Mouse (Mus musculus): ENCODE results near the gene Glb1l2. TPM values are rescaled to one million over a fixed set of nuclear protein-coding genes. Genes with fewer than 3 reads are reported as not detected.

Glb1l2 gene
- 3.3 and 4.2 TPM in 2 replicates for polyA plus RNA-seq (2016; fragmentation: Nextera tagmentation; extraction: Ambion mirVana)

DNA sequence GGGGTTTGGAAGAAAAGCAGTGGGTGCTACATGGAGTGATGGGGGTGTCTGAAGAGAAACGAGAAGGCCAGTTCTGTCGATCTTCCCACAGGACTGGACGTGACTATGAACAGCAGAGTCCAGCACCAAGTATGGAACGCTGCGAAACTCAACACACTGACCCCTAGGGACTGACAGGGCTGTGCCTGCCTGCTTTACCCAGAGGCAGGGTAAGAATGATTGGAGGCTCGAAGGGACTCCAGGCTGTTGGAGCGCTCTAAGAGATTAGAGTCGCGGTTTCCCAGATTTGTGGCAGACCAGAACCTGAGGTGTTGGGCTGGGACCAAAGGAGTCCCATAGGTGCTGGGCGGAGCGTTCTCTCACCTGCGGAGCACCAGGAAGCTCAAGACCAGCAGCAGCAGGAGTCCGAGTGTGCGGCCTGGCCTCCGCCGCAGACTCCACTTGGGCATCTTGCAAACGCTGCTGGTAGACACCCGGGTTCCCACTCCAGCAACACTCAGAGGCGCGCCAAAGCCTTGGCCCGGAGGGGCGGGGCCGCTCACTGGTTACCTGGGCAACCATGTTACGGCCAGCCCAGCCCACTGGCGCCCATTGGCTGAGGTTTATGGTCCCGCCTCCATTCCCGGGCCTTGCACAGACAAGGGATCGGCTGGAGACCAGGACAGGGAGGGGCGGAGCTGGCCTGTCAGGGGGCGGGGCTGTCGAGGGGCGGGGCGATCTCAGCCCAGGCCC, at the start of gene Glb1l2:
Gene Glb1l2, minus strand, starts transcription at position 534 of the 732 bp plus-strand sequence.
- Histone ChIP-seq H3K4me3 (replicated peaks) (peak within 1 kb of the TSS; percentile 51), H3K36me3 (replicated peaks) (no peaks in the 10 kb centered on the region), H3K27ac (peak within 1 kb of the TSS; percentile 51; the same call in 1 of the 2 replicates), H3K4me2 (peak within 1 kb of the TSS; percentile 80), H3K27me3 (no peaks in the 10 kb centered on the region), H3K9ac (peak within 1 kb of the TSS; percentile 58), H3K9me3 (no peaks in the 10 kb centered on the region), H3K4me1 (peaks cover 9% of the 10 kb centered on the region)
- peak; percentile 100 for ATAC-seq (ENCODE audit: low FRiP score)
- WGBS, result under 1% methylated on average over 33 of the region's 33 CpGs

DNA sequence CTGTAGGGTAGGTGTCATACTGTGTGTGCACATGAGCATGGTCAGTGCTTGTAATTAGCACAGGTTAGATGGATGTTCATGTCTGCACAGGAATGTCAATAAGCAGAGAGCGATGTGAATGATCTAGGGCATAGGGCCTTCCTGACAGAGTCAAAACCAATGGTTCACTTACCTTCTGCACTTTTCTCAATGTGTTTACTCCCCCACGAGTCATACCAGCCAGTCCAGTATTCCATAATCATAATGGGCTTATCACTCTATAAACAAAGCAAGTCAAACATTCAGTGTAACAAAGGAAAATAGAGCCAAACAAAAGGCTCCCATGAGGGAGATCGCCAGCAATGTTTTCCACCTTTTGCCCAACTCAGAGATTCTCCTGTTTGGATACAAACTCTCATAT, 24.8 kb upstream of the Glb1l2 start:
- WGBS, result 83% methylated on average over 3 of the region's 3 CpGs
- no peak for ATAC-seq (ENCODE audit: low FRiP score)
- Histone ChIP-seq H3K9me3 (no peaks in the 10 kb centered on the region), H3K4me1 (no peaks in the 10 kb centered on the region; the same call in 1 of the 2 replicates), H3K4me3 (replicated peaks) (no peak overlapping the region), H3K4me2 (no peak overlapping the region), H3K27me3 (no peaks in the 10 kb centered on the region), H3K9ac (no peak overlapping the region), H3K36me3 (replicated peaks) (no peaks in the 10 kb centered on the region), H3K27ac (no peak overlapping the region)

DNA sequence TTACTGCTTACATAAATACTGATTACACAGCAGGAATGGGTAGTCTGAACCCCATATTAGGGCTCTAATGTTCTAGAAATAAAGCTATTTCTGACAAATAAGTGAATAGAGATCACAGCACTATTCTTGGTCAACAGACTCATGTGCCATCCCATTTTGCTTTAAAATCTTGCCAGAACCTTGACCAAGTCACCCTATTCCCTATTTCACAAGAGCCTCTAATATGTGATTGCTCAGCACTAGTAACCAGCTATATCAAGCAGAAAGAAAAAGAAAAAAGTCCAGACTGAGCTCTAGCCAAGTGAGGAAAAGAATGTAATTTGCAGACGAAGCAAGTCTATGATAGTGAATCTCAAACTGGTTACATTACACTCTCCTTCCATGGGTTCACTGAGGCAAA, 13.7 kb upstream of the Glb1l2 start:
- Histone ChIP-seq H3K36me3 (replicated peaks) (no peaks in the 10 kb centered on the region), H3K27ac (no peak overlapping the region), H3K9me3 (no peaks in the 10 kb centered on the region), H3K4me1 (no peaks in the 10 kb centered on the region), H3K4me3 (replicated peaks) (no peak overlapping the region), H3K9ac (no peak overlapping the region), H3K4me2 (no peak overlapping the region), H3K27me3 (no peaks in the 10 kb centered on the region)
- no peak for ATAC-seq (ENCODE audit: low FRiP score)
- 88% methylated on average over 1 of the region's 1 CpGs for WGBS

DNA sequence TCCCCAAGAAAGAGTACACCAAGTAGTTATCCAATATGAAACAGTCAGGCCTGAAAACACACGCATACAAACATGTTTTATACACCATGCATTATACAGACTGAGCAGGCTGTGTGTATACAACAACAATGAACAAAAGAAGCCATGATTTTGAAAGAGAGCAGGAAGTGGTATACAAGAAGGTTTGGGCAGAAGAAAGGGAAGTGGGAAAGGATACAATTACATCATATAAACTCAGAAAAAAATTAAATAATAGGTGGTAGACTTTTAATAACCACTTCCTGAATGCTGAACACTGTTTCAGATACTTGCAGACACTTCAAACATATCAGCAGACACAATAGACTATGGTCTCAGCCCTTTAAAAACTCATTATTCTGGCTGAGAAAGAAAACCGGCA, 2.5 kb upstream of the Glb1l2 start:
- no peak overlapping the region for H3K27ac ChIP-seq
- H3K4me2 ChIP-seq, result no peak overlapping the region
- no peaks in the 10 kb centered on the region for H3K9me3 ChIP-seq
- H3K4me3 ChIP-seq (replicated peaks), result no peak overlapping the region
- H3K4me1 ChIP-seq, result peaks cover 9% of the 10 kb centered on the region
- no peaks in the 10 kb centered on the region for H3K36me3 ChIP-seq (replicated peaks)
- no peaks in the 10 kb centered on the region for H3K27me3 ChIP-seq
- 80% methylated on average over 2 of the region's 2 CpGs for whole genome bisulfite sequencing
- no peak overlapping the region for H3K9ac ChIP-seq
- no peak for ATAC-seq (ENCODE audit: low FRiP score)

DNA sequence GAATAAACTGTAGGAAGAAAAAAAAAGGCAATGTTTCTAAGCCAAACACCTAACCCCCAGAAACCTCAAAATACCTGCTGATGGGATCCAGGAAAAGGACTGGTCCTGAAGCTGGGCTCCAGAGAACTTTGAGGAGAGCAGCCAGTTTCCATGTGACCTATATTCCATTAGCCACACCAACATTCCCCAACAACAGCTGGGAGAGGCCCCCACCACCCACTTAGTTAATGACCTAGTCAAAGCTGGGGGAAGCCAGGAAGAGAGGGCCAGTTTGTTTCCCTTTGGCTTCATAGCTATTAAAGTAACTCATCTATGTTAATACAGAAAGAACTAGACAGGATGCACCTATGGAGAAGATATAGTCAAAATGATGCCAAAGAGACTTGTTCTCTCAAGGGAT, 1.9 kb downstream of the Glb1l2 start:
- H3K27me3 ChIP-seq, result no peaks in the 10 kb centered on the region
- ATAC-seq (ENCODE audit: low FRiP score), result no peak
- H3K9ac ChIP-seq, result no peak overlapping the region
- H3K9me3 ChIP-seq, result no peaks in the 10 kb centered on the region
- H3K36me3 ChIP-seq (replicated peaks), result no peaks in the 10 kb centered on the region
- H3K4me3 ChIP-seq (replicated peaks), result no peak overlapping the region
- no peak overlapping the region for H3K27ac ChIP-seq
- H3K4me1 ChIP-seq, result peaks cover 9% of the 10 kb centered on the region
- H3K4me2 ChIP-seq, result no peak overlapping the region

DNA sequence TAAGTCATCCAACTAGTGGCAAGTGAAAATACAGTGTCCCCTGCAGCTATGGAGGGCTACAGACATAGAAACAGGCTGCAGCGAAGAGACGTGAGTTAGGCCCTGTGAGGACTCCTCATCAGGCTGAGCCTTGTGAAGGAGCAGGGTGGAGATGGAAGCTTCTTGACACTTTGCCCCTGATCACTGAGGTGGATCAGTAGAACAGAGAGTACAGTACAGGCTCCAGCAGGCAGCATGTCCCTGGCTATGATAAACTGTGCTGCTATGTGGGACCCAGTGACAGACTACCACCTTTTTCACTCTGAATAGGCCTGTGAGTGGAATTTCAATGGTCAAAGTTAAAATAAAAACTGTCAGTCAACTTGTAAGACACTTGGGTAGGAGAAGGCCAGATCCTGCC, 5.9 kb downstream of the Glb1l2 start:
- ATAC-seq (ENCODE audit: low FRiP score), result no peak
- Histone ChIP-seq H3K9me3 (no peaks in the 10 kb centered on the region), H3K27me3 (no peaks in the 10 kb centered on the region), H3K9ac (no peak overlapping the region), H3K36me3 (replicated peaks) (no peaks in the 10 kb centered on the region), H3K4me2 (no peak overlapping the region), H3K27ac (no peak overlapping the region), H3K4me1 (0 out of 2 replicates have a peak, but pooled peaks cover under 1% of the 10 kb centered on the region), H3K4me3 (replicated peaks) (no peak overlapping the region)
- WGBS, result 91% methylated on average over 2 of the region's 2 CpGs

DNA sequence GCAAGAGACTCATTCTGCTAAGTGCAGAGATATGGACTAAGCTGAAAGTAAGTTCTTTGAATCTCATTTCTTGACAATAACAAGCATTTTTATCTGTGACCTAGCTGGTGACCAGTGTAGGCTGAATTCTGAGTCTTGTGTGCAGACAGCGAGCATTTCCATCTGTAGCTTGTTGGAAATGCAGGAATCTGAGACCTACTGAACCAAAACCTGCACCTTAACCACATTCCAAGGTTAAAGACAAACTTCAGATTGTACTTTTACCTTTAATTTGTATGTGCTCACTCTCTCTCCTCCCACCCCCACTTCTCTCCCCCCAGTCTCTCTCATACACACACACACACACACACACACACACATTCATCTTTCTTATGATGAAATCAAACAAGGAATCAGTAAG, 7.5 kb downstream of the Glb1l2 start:
- H3K9ac ChIP-seq, result no peak overlapping the region
- 73% methylated on average over 1 of the region's 1 CpGs for WGBS
- H3K36me3 ChIP-seq (replicated peaks), result no peaks in the 10 kb centered on the region
- H3K4me1 ChIP-seq, result no peaks in the 10 kb centered on the region
- no peak overlapping the region for H3K4me3 ChIP-seq (replicated peaks)
- H3K4me2 ChIP-seq, result no peak overlapping the region
- H3K27ac ChIP-seq, result no peak overlapping the region
- no peaks in the 10 kb centered on the region for H3K9me3 ChIP-seq
- no peaks in the 10 kb centered on the region for H3K27me3 ChIP-seq
- ATAC-seq (ENCODE audit: low FRiP score), result no peak

DNA sequence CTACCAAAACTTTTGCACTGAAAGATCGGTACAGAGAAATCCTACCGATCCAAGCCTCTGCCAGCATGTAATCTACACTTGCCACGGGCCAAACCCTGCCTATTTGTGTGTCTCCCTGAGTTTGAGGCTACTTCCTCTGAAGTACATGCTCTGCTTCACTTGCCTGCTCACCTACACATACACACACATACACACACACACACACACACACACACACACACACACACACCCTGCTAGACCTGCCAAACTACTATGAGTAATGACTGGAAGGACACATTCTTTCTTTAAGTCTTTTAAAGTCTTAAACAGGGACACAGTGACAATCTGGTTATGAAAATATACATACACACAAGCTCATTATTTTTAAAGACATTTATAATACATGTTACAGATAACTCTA, 8.1 kb downstream of the Glb1l2 start:
- no peaks in the 10 kb centered on the region for H3K9me3 ChIP-seq
- no peak for ATAC-seq (ENCODE audit: low FRiP score)
- no peak overlapping the region for H3K4me2 ChIP-seq
- H3K27me3 ChIP-seq, result no peaks in the 10 kb centered on the region
- H3K4me1 ChIP-seq, result no peaks in the 10 kb centered on the region
- no peak overlapping the region for H3K4me3 ChIP-seq (replicated peaks)
- no peaks in the 10 kb centered on the region for H3K36me3 ChIP-seq (replicated peaks)
- no peak overlapping the region for H3K9ac ChIP-seq
- no peak overlapping the region for H3K27ac ChIP-seq
- WGBS, result 92% methylated on average over 3 of the region's 3 CpGs

DNA sequence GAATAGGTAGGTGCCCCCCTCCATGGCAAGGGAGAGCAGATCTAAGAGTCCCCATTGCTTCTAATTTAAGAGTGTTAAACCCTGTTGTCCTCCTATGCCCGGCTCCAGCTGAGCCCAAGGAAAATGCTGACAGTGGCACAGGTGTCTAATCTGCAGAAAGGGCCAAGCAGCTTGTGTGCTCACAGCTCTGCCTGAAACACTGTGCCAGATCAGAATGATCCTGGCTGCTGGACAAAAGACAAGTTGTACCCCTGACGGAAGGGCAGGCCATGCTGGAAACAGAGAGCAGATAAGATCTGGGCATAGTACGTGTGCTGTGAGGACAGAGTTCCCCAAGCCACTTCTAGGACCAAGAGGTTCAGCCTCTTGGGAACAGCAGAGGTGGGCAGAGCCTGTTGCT, 13.4 kb downstream of the Glb1l2 start:
- Histone ChIP-seq H3K4me1 (no peaks in the 10 kb centered on the region), H3K4me2 (no peak overlapping the region), H3K36me3 (replicated peaks) (no peaks in the 10 kb centered on the region), H3K9ac (no peak overlapping the region), H3K4me3 (replicated peaks) (no peak overlapping the region), H3K9me3 (no peaks in the 10 kb centered on the region), H3K27me3 (no peaks in the 10 kb centered on the region), H3K27ac (no peak overlapping the region)
- WGBS, result 75% methylated on average over 3 of the region's 3 CpGs
- no peak for ATAC-seq (ENCODE audit: low FRiP score)

DNA sequence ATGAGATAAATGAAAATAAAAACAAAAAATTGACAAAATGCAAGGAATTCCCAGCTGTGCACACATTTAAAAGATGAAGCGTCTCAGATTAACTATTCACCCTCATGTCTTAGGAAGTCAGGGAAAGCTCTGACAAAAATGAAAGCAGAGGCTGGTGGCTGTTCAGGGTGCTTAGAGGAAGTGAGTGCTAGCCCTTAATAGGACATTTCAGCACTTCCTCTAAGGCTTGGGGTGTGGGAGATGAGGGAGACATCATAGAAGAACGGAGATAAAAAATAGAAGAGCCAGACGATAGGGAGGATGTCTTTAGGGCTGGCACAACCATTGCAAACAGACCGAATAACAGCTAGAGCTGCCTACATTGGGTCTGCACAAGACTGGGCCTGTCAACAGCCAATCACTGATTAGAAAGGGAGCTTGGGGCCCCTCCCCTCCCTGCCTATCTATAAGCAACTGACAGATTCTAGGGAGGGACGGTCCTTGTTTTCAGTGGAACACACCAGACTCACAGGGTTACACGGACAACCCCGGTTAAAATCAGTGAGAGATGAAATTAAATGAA, 22.8 kb downstream of the Glb1l2 start:
- H3K9ac ChIP-seq, result no peak overlapping the region
- no peaks in the 10 kb centered on the region for H3K36me3 ChIP-seq (replicated peaks)
- no peak overlapping the region for H3K27ac ChIP-seq
- H3K4me2 ChIP-seq, result no peak overlapping the region
- ATAC-seq (ENCODE audit: low FRiP score), result no peak
- no peaks in the 10 kb centered on the region for H3K27me3 ChIP-seq
- no peak overlapping the region for H3K4me3 ChIP-seq (replicated peaks)
- no peaks in the 10 kb centered on the region for H3K9me3 ChIP-seq
- no peaks in the 10 kb centered on the region for H3K4me1 ChIP-seq
- 69% methylated on average over 7 of the region's 7 CpGs for WGBS

DNA sequence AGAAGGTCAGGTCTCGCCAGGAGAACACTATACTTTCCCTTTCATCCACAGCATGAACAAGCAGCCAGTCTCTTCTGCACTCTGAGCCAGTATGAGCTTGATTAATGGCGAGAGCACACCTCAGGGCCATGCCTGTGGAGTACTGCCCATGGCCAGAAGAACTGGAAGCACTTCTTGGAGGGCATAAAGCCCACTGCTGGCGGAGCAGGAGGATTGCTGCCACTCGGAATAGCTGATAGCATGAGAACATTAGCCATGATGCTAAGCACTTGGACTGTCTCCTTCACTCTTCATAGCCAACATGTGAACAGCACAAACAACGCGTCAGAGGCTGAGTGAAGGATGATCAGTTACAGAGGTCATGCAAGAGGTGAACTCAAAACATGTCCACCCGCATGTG, 27.8 kb downstream of the Glb1l2 start:
- no peak for ATAC-seq (ENCODE audit: low FRiP score)
- H3K9ac ChIP-seq, result no peak overlapping the region
- H3K4me1 ChIP-seq, result no peaks in the 10 kb centered on the region
- no peaks in the 10 kb centered on the region for H3K9me3 ChIP-seq
- H3K27me3 ChIP-seq, result no peaks in the 10 kb centered on the region
- no peak overlapping the region for H3K27ac ChIP-seq
- H3K4me2 ChIP-seq, result no peak overlapping the region
- 91% methylated on average over 7 of the region's 7 CpGs for WGBS
- no peak overlapping the region for H3K4me3 ChIP-seq (replicated peaks)
- no peaks in the 10 kb centered on the region for H3K36me3 ChIP-seq (replicated peaks)

DNA sequence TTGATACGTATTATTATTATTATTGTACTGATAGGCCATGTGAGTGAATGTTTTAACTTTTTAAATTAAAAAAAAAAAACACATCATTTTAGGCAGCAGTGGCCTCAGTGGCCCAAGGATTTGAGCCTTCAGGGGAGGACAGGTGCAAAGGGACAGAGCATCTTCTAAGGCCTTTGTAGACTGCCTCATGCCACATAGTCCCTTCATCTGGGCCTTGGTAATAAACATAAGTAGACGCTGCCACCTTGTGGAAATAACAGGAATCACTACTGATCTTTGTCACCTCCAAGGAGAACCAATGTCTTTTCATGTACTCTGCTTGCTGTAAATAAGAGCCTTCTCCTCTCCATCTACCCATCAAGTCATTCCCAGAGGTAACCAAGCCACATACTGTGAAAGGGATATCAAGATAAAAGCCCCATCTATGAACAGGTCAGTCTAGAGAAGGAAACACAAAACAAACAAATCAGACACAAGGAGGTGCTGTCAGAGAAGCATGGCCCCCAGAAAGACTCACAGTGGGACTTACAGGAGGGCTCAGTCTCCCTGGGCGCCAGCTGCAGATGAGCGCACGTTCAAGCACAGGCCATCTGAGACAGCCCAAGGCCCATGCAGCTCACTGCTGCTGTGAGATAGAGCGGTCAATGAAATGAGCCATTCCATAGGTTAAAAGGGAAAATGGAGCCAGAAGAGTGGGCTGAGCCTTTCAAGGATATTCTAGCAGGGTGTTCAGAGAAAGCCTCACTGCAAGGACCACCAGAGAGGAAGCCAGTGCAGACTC, 30.0 kb downstream of the Glb1l2 start:
- no peak overlapping the region for H3K4me3 ChIP-seq (replicated peaks)
- WGBS, result 59% methylated on average over 6 of the region's 6 CpGs
- no peak overlapping the region for H3K4me2 ChIP-seq
- H3K27me3 ChIP-seq, result no peaks in the 10 kb centered on the region
- no peak overlapping the region for H3K27ac ChIP-seq
- ATAC-seq (ENCODE audit: low FRiP score), result peak; percentile 78
- no peaks in the 10 kb centered on the region for H3K4me1 ChIP-seq
- no peaks in the 10 kb centered on the region for H3K9me3 ChIP-seq
- H3K36me3 ChIP-seq (replicated peaks), result no peaks in the 10 kb centered on the region
- H3K9ac ChIP-seq, result no peak overlapping the region
